Mouse (Mus musculus): ENCODE measurements at regions not wholly inside any gene's neighbourhood (a gene's known extent, or its start where the extent isn't known, plus 50 kb on each side); places are given as distances from the start of the nearest gene placed in this dataset.

- ATAC-seq (replicated peaks; ENCODE audit: insufficient number of reproducible peaks, low FRiP score, low TSS enrichment, low read depth) (no peak), DNase-seq (ENCODE audit: low spot score) (no peak)
- Histone ChIP-seq H3K9ac (replicated peaks; ENCODE audit: low read length) (no peak overlapping the region), H3K27ac (replicated peaks; ENCODE audit: low read depth, low read length) (no peak overlapping the region), H3K4me3 (ENCODE audit: low read depth, low read length) (no peak overlapping the region), H3K27me3 (ENCODE audit: control insufficient read depth, insufficient read depth, low read length) (no peaks in the 10 kb centered on the region), H3K4me1 (ENCODE audit: control insufficient read depth, insufficient read depth, low read length) (no peaks in the 10 kb centered on the region; the same call in 1 of the 2 replicates), H3K4me2 (ENCODE audit: low read depth, low read length) (no peak overlapping the region), H3K9me3 (replicated peaks; ENCODE audit: control insufficient read depth, low read length) (no peaks in the 10 kb centered on the region), H3K36me3 (replicated peaks; ENCODE audit: control insufficient read depth, insufficient read depth, low read depth, low read length) (no peaks in the 10 kb centered on the region)
- 45% methylated on average over 9 of the region's 9 CpGs for WGBS
These were observed 232.5 kb downstream of the Ttll7 start for GRCm38 (mm10) chr3:147084624-147085189.

GRCm38 (mm10) chr3:147088171-147088570 lies 236.0 kb downstream of the Ttll7 start:
- DNase-seq (ENCODE audit: low spot score) (no peak), ATAC-seq (replicated peaks; ENCODE audit: insufficient number of reproducible peaks, low FRiP score, low TSS enrichment, low read depth) (no peak)
- no peak overlapping the region for H3K4me2 ChIP-seq (ENCODE audit: low read depth, low read length)
- H3K4me1 ChIP-seq (ENCODE audit: control insufficient read depth, insufficient read depth, low read length) = no peaks in the 10 kb centered on the region; the same call in 1 of the 2 replicates
- H3K36me3 ChIP-seq (replicated peaks; ENCODE audit: control insufficient read depth, insufficient read depth, low read depth, low read length) = no peaks in the 10 kb centered on the region
- H3K9me3 ChIP-seq (replicated peaks; ENCODE audit: control insufficient read depth, low read length) = no peaks in the 10 kb centered on the region
- H3K9ac ChIP-seq (replicated peaks; ENCODE audit: low read length) = no peak overlapping the region
- WGBS = 89% methylated on average over 6 of the region's 6 CpGs
- H3K4me3 ChIP-seq (ENCODE audit: low read depth, low read length) = no peak overlapping the region
- H3K27me3 ChIP-seq (ENCODE audit: control insufficient read depth, insufficient read depth, low read length) = no peaks in the 10 kb centered on the region
- no peak overlapping the region for H3K27ac ChIP-seq (replicated peaks; ENCODE audit: low read depth, low read length)

GRCm38 (mm10) chr3:147089716-147090115 lies 237.5 kb downstream of the Ttll7 start:
- DNase-seq (ENCODE audit: low spot score) = no peak
- Histone ChIP-seq H3K9ac (replicated peaks; ENCODE audit: low read length) (no peak overlapping the region), H3K4me2 (ENCODE audit: low read depth, low read length) (no peak overlapping the region), H3K4me3 (ENCODE audit: low read depth, low read length) (no peak overlapping the region), H3K36me3 (replicated peaks; ENCODE audit: control insufficient read depth, insufficient read depth, low read depth, low read length) (no peaks in the 10 kb centered on the region), H3K27ac (replicated peaks; ENCODE audit: low read depth, low read length) (no peak overlapping the region), H3K4me1 (ENCODE audit: control insufficient read depth, insufficient read depth, low read length) (no peaks in the 10 kb centered on the region; the same call in 1 of the 2 replicates), H3K27me3 (ENCODE audit: control insufficient read depth, insufficient read depth, low read length) (no peaks in the 10 kb centered on the region), H3K9me3 (replicated peaks; ENCODE audit: control insufficient read depth, low read length) (no peaks in the 10 kb centered on the region)
- no peak for ATAC-seq (replicated peaks; ENCODE audit: insufficient number of reproducible peaks, low FRiP score, low TSS enrichment, low read depth)
- 75% methylated on average over 10 of the region's 10 CpGs for WGBS

- H3K27me3 ChIP-seq (ENCODE audit: control insufficient read depth, insufficient read depth, low read length) = no peaks in the 10 kb centered on the region
- no peaks in the 10 kb centered on the region for H3K4me1 ChIP-seq (ENCODE audit: control insufficient read depth, insufficient read depth, low read length)
- no peak overlapping the region for H3K27ac ChIP-seq (replicated peaks; ENCODE audit: low read depth, low read length)
- 54% methylated on average over 8 of the region's 8 CpGs for WGBS
- H3K4me3 ChIP-seq (ENCODE audit: low read depth, low read length) = no peak overlapping the region
- no peaks in the 10 kb centered on the region for H3K9me3 ChIP-seq (replicated peaks; ENCODE audit: control insufficient read depth, low read length)
- no peaks in the 10 kb centered on the region for H3K36me3 ChIP-seq (replicated peaks; ENCODE audit: control insufficient read depth, insufficient read depth, low read depth, low read length)
- DNase-seq (ENCODE audit: low spot score) (no peak), ATAC-seq (replicated peaks; ENCODE audit: insufficient number of reproducible peaks, low FRiP score, low TSS enrichment, low read depth) (no peak)
- H3K4me2 ChIP-seq (ENCODE audit: low read depth, low read length) = no peak overlapping the region
- no peak overlapping the region for H3K9ac ChIP-seq (replicated peaks; ENCODE audit: low read length)
These were observed 240.3 kb downstream of the Ttll7 start for GRCm38 (mm10) chr3:147092188-147093075.

- Histone ChIP-seq H3K9me3 (replicated peaks; ENCODE audit: control insufficient read depth, low read length) (no peaks in the 10 kb centered on the region), H3K27ac (replicated peaks; ENCODE audit: low read depth, low read length) (no peak overlapping the region), H3K9ac (replicated peaks; ENCODE audit: low read length) (no peak overlapping the region), H3K4me2 (ENCODE audit: low read depth, low read length) (no peak overlapping the region), H3K27me3 (ENCODE audit: control insufficient read depth, insufficient read depth, low read length) (no peaks in the 10 kb centered on the region), H3K4me3 (ENCODE audit: low read depth, low read length) (no peak overlapping the region), H3K4me1 (ENCODE audit: control insufficient read depth, insufficient read depth, low read length) (no peaks in the 10 kb centered on the region), H3K36me3 (replicated peaks; ENCODE audit: control insufficient read depth, insufficient read depth, low read depth, low read length) (no peaks in the 10 kb centered on the region)
- ATAC-seq (replicated peaks; ENCODE audit: insufficient number of reproducible peaks, low FRiP score, low TSS enrichment, low read depth) (no peak), DNase-seq (ENCODE audit: low spot score) (no peak)
- 63% methylated on average over 5 of the region's 5 CpGs for WGBS
These were observed 240.9 kb downstream of the Ttll7 start for GRCm38 (mm10) chr3:147093076-147093380.

DNA sequence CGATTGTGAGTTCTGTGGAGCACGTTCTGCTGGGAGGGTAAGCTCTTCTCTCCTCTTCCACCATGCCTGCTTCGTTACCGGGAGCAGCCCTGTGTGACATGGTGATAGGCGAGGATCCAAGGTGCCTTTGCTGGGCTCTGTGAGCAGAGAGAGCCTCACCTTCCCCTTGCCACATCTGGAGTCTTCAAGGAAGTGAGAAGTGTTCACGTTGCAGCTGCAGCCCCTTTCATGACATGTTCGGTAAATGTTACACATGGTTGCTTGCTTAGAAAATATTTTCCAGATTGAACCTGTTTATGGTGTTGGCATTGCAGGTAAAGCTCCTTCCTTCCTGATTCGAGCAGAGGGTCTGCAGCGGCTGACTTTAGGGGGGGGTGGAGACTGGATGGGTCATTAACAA lies 244.0 kb downstream of the Ttll7 start:
- Histone ChIP-seq H3K9ac (replicated peaks; ENCODE audit: low read length) (no peak overlapping the region), H3K9me3 (replicated peaks; ENCODE audit: control insufficient read depth, low read length) (no peaks in the 10 kb centered on the region), H3K4me1 (ENCODE audit: control insufficient read depth, insufficient read depth, low read length) (no peaks in the 10 kb centered on the region; the same call in 1 of the 2 replicates), H3K4me2 (ENCODE audit: low read depth, low read length) (no peak overlapping the region), H3K27me3 (ENCODE audit: control insufficient read depth, insufficient read depth, low read length) (no peaks in the 10 kb centered on the region), H3K4me3 (ENCODE audit: low read depth, low read length) (no peak overlapping the region), H3K27ac (replicated peaks; ENCODE audit: low read depth, low read length) (no peak overlapping the region), H3K36me3 (replicated peaks; ENCODE audit: control insufficient read depth, insufficient read depth, low read depth, low read length) (no peaks in the 10 kb centered on the region)
- 51% methylated on average over 9 of the region's 9 CpGs for WGBS
- DNase-seq (ENCODE audit: low spot score) (no peak), ATAC-seq (replicated peaks; ENCODE audit: insufficient number of reproducible peaks, low FRiP score, low TSS enrichment, low read depth) (no peak)

- DNase-seq (ENCODE audit: low spot score) (no peak), ATAC-seq (replicated peaks; ENCODE audit: insufficient number of reproducible peaks, low FRiP score, low TSS enrichment, low read depth) (no peak)
- 25% methylated on average over 15 of the region's 15 CpGs for WGBS
- Histone ChIP-seq H3K4me1 (ENCODE audit: control insufficient read depth, insufficient read depth, low read length) (no peaks in the 10 kb centered on the region; the same call in 1 of the 2 replicates), H3K27ac (replicated peaks; ENCODE audit: low read depth, low read length) (no peak overlapping the region), H3K4me2 (ENCODE audit: low read depth, low read length) (no peak overlapping the region; the same call in 1 of the 2 replicates), H3K4me3 (ENCODE audit: low read depth, low read length) (no peak overlapping the region), H3K9me3 (replicated peaks; ENCODE audit: control insufficient read depth, low read length) (no peaks in the 10 kb centered on the region), H3K9ac (replicated peaks; ENCODE audit: low read length) (no peak overlapping the region), H3K27me3 (ENCODE audit: control insufficient read depth, insufficient read depth, low read length) (no peaks in the 10 kb centered on the region), H3K36me3 (replicated peaks; ENCODE audit: control insufficient read depth, insufficient read depth, low read depth, low read length) (no peaks in the 10 kb centered on the region)
These were observed 246.0 kb downstream of the Ttll7 start for GRCm38 (mm10) chr3:147098065-147098580.

DNA sequence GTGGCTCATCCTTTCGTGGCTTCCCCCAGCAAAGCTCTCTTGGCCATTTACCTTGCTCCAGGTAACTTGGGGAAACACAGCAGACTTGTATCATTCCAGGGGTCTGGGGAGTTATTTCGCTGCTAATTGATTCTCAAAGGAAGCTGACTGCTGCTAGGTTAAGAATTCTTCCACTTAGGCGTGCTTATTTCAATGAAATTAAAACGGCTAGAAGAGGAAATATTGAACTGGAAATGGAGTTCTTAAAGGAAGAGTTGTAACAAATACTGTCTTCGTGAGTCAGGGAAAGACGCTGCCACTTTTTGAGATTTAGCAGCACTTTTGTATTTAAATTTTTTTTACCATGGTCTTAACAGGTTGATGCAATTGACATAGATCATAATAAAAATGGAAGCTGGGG lies 246.4 kb downstream of the Ttll7 start:
- Histone ChIP-seq H3K9ac (replicated peaks; ENCODE audit: low read length) (no peak overlapping the region), H3K9me3 (replicated peaks; ENCODE audit: control insufficient read depth, low read length) (no peaks in the 10 kb centered on the region), H3K36me3 (replicated peaks; ENCODE audit: control insufficient read depth, insufficient read depth, low read depth, low read length) (no peaks in the 10 kb centered on the region), H3K27ac (replicated peaks; ENCODE audit: low read depth, low read length) (no peak overlapping the region), H3K27me3 (ENCODE audit: control insufficient read depth, insufficient read depth, low read length) (no peaks in the 10 kb centered on the region), H3K4me1 (ENCODE audit: control insufficient read depth, insufficient read depth, low read length) (no peaks in the 10 kb centered on the region; the same call in 1 of the 2 replicates), H3K4me2 (ENCODE audit: low read depth, low read length) (no peak overlapping the region), H3K4me3 (ENCODE audit: low read depth, low read length) (no peak overlapping the region)
- DNase-seq (ENCODE audit: low spot score) (no peak), ATAC-seq (replicated peaks; ENCODE audit: insufficient number of reproducible peaks, low FRiP score, low TSS enrichment, low read depth) (no peak)
- 38% methylated on average over 6 of the region's 6 CpGs for WGBS

Measured in embryonic facial prominence, embryonic 11.5 days (tissue).